Mouse (Mus musculus) erythroid progenitor cell, adult 5-6 weeks (primary cell): ENCODE results near the gene Cav2. TPM values are rescaled to one million over a fixed set of nuclear protein-coding genes. Genes with fewer than 3 reads are reported as not detected.

Experiments used
- ATAC-seq: replicated peaks from 2 replicates; pipeline ENCODE4 v1.8.0; 2016; ENCODE audit warnings: moderate number of reproducible peaks, mild to moderate bottlenecking, moderate TSS enrichment, inconsistent platforms; ENCODE audit not compliant: poor library complexity, low FRiP score, severe bottlenecking
- total RNA-seq, 2 experiments: library from RNA; stranded (forward) in 1 of 2; stranded (reverse) in 1 of 2; fragments of 150-400 nt in 1 of 2; fragments of 186-747, 209-891 nt in 1 of 2; gene quantifications; 2 replicates each; pipeline versions ENCODE4 v1.2.3 to v1.2.4; 2015 to 2017; ENCODE audit warnings: low replicate concordance in 2 of 2

The Cav2 gene
- total RNA-seq, 2 experiments from 2014 or later: 0.98 TPM; not detected in 1

- ATAC-seq: 0 out of 2 replicates have a peak, but pooled peaks have one; percentile 49
Measured at GRCm38 (mm10) chr6:17307461-17308115, 26.6 kb downstream of the Cav2 start.

DNA sequence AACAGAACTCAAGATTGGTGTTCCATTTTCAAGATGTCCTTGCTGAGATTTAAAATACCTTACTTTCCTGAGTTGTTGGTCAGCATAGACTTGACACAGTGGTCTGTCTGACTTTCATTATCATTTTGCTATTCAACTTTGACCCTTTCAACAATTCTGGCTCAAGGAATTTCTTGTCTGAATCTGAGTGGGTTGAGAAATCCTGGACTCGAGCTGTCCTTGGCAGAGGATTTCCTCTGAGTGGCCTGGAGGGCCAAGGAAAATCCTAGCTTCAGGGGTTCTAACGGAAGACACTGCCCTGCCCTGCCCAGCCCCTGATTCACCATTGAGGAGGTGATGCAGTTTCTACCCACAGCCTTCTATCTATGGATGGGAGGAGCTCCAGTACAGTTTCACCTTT is 27.7 kb downstream of the Cav2 start:
- no peak for ATAC-seq

DNA sequence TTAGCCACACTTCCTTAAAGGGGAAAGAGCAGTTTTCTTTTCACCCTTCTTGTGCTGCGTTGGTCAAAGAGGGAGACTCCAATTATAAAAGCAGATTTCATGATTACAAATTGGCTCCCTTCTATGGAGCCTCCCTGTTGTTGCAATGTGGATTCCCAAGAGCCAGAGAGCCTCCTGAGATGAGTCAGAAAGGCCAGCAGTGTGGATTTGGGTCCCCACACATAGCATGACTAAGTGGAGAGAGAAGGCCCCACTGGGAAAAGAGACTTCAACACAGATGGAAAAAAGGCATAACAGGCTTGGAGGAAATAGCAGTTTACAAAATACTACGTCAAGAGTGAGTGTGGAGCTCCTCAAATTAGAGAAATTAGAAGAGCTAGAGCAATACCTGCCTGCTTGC is 28.3 kb downstream of the Cav2 start:
- ATAC-seq: no peak

GRCm38 (mm10) chr6:17314241-17314640 is 33.3 kb downstream of the Cav2 start:
- no peak for ATAC-seq

- ATAC-seq: no peak
Measured at GRCm38 (mm10) chr6:17314659-17315616, 34.0 kb downstream of the Cav2 start.

GRCm38 (mm10) chr6:17316294-17317166 is 35.5 kb downstream of the Cav2 start:
- ATAC-seq: no peak

GRCm38 (mm10) chr6:17317167-17317524 is 36.2 kb downstream of the Cav2 start:
- ATAC-seq: no peak

GRCm38 (mm10) chr6:17317944-17318343 is 37.0 kb downstream of the Cav2 start:
- no peak for ATAC-seq

DNA sequence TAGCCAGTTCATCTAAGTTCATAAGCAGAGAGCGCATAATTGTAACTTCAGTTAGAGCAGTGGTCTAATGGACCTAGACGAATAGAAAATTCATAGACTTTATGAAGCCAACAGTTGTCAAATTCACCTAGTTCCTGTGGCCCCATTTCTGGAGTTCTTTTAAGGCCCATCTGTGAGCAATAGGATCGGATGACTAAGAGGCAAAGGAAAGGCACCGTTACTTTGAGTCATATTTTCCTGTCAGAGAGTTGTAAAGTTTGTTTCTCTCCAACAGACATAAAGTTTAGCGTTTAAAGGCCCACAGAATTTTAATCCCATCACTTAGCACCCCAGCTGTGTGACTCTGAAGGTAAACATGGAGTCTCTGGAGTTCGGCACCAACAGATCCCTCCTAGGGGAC is 41.0 kb downstream of the Cav2 start:
- ATAC-seq: no peak

GRCm38 (mm10) chr6:17327216-17327615 is 46.2 kb downstream of the Cav2 start:
- no peak for ATAC-seq

- no peak for ATAC-seq
Measured at GRCm38 (mm10) chr6:17329801-17330200, 48.8 kb downstream of the Cav2 start.

- ATAC-seq: no peak
Measured at GRCm38 (mm10) chr6:17337724-17338123, 56.7 kb downstream of the Cav2 start.

Other genes with a start within 250 kb of the Cav2 start
- 3.8 and 22.0 TPM in 2 replicates for gene Tes, start 216.0 kb upstream of the Cav2 start, total RNA-seq (2015; ENCODE audit: low replicate concordance)
- 4.5 and 5.3 TPM in 2 replicates for gene Tes, start 216.0 kb upstream of the Cav2 start, total RNA-seq (2017; ENCODE audit: low replicate concordance)
- gene Cav1, start 25.1 kb downstream of the Cav2 start, total RNA-seq (2015; ENCODE audit: low replicate concordance): not detected in 2 replicates
- gene Cav1, start 25.1 kb downstream of the Cav2 start, total RNA-seq (2017; ENCODE audit: low replicate concordance): not detected in 2 replicates
- 1.8 and 3.4 TPM in 2 replicates for gene Met, start 182.6 kb downstream of the Cav2 start, total RNA-seq (2015; ENCODE audit: low replicate concordance)
- gene Met, start 182.6 kb downstream of the Cav2 start, total RNA-seq (2017; ENCODE audit: low replicate concordance): 0.51 and 0.83 TPM in 2 replicates